Mouse (Mus musculus) ES-Bruce4 (cell line): ENCODE results near the gene Jup. TPM values are rescaled to one million over a fixed set of nuclear protein-coding genes. Genes with fewer than 3 reads are reported as not detected.

ENCODE experiments used
- H3K27ac ChIP-seq: 2 replicates; pipeline ENCODE4 v1.5.1; 2012; ENCODE audit warnings: low read length, inconsistent platforms; ENCODE audit not compliant: insufficient read depth
- H3K27me3 ChIP-seq: 2 replicates; pipeline ENCODE4 v1.6.1; 2012; ENCODE audit warnings: mild to moderate bottlenecking, low read length, inconsistent platforms; ENCODE audit not compliant: control insufficient read depth, poor library complexity, insufficient read depth, severe bottlenecking
- H3K36me3 ChIP-seq: 2 replicates; pipeline ENCODE4 v1.6.1; 2012; ENCODE audit warnings: inconsistent platforms, mild to moderate bottlenecking, low read length, moderate library complexity; ENCODE audit not compliant: control insufficient read depth, poor library complexity, insufficient read depth, severe bottlenecking
- H3K4me1 ChIP-seq: one replicate; pipeline ENCODE4 v1.8.1; 2011; ENCODE audit warnings: low read length; ENCODE audit not compliant: control insufficient read depth, insufficient read depth
- H3K4me3 ChIP-seq: 2 replicates; pipeline ENCODE4 v1.5.1; 2011; ENCODE audit warnings: low read depth, mild to moderate bottlenecking, low read length
- H3K9ac ChIP-seq: 2 replicates; pipeline ENCODE4 v1.6.1; 2012; ENCODE audit warnings: low read depth, mild to moderate bottlenecking, inconsistent platforms; ENCODE audit not compliant: poor library complexity, severe bottlenecking
- H3K9me3 ChIP-seq: replicated peaks from 2 replicates; pipeline ENCODE4 v1.6.1; 2012; ENCODE audit warnings: mild to moderate bottlenecking, low read length, inconsistent platforms; ENCODE audit not compliant: control insufficient read depth, poor library complexity, insufficient read depth, severe bottlenecking
- CTCF ChIP-seq: IDR thresholded peaks from one replicate; pipeline ENCODE4 v1.8.1; 2011; ENCODE audit warnings: low read depth, low read length
- EP300 ChIP-seq: IDR thresholded peaks from 2 replicates; pipeline ENCODE4 v1.6.1; 2011; ENCODE audit warnings: low read depth, low read length; ENCODE audit not compliant: insufficient read depth
- POLR2A ChIP-seq: IDR thresholded peaks from one replicate; pipeline ENCODE4 v1.8.1; 2011; ENCODE audit warnings: low read length; ENCODE audit not compliant: insufficient read depth
- polyA plus RNA-seq: library from polyadenylated mRNA; stranded (reverse); fragments of >200 nt; gene quantifications from 2 replicates; pipeline ENCODE4 v1.2.4, GENCODE M21; 2011; ENCODE audit warnings: low read depth; ENCODE audit not compliant: missing spikeins, insufficient read depth, insufficient read length

The Jup gene
- polyA plus RNA-seq, 1 experiment: 171 TPM

DNA sequence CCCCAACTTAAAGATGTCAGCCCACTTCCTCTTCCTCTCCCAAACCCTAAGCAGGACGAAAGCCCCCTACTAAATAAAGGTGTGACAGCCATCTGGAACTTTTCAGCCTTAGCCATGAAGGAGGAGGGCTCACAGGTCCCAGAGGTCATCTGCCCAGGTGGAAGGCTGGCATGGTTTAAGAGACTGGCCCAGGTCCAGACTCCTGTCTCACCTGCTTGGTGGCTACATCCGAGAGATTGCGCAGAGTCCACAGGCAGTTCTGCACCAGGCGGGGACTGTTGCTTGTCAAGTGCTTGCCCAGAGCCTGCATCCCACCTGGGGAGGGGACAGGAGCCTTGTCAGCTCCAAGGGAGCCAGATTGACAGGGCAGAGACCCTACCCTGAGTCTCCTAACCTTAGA is 18.3 kb downstream of the Jup start:
- Histone ChIP-seq H3K36me3 (peaks cover 7% of the 10 kb centered on the region), H3K27me3 (no peaks in the 10 kb centered on the region), H3K9ac (no peak overlapping the region), H3K27ac (no peak overlapping the region), H3K4me3 (no peak overlapping the region), H3K4me1 (no peaks in the 10 kb centered on the region), H3K9me3 (no peaks in the 10 kb centered on the region)
- TF ChIP-seq POLR2A: no peak
- TF ChIP-seq EP300: no peak
- TF ChIP-seq CTCF: no peak

DNA sequence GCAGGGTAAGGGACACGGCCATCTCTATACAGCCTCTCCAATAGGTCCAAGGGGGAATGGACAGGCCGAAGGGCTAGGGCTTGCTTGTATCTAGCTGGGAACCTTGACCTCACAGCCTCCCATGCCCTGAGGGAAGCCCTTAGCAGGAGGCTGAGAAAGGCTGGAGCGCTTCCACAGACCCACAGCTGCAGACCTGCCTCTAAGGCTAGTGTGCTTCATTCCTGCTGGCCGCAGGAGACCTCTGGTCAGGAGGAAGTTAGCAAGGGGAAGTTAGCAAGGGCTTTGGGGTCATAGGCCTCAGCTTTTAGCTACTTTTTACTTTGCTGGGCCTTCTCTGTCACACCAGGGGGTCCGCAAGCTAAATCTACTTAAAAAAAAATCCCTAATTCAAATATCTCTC is 19.1 kb downstream of the Jup start:
- H3K4me3 ChIP-seq: no peak overlapping the region
- H3K9me3 ChIP-seq: no peaks in the 10 kb centered on the region
- H3K27me3 ChIP-seq: no peaks in the 10 kb centered on the region
- H3K27ac ChIP-seq: no peak overlapping the region
- no peak overlapping the region for H3K9ac ChIP-seq
- peaks cover 8% of the 10 kb centered on the region for H3K36me3 ChIP-seq
- no peaks in the 10 kb centered on the region for H3K4me1 ChIP-seq
- TF ChIP-seq CTCF (no peak), POLR2A (no peak), EP300 (no peak)

DNA sequence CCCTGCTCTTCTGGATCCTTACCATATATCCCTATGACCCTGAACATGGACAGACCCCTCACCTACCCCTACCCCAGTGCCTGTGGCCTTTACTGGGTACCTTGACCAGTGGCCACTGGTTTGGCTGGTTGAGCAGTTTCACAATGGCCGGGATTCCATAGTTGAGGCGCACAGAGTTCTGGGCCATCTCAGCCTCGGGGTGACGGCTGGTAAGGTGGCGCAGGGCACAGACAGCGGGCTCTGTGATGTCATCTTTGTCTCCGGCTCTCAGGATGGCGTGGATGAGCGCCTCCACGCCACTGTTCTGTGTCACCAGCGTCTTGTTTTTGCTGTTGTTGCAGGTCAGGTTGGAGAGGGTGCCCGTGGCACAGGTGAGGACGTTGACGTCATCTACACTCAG is 19.6 kb downstream of the Jup start:
- H3K4me1 ChIP-seq: no peaks in the 10 kb centered on the region
- H3K36me3 ChIP-seq: peaks cover 8% of the 10 kb centered on the region
- TF ChIP-seq POLR2A: no peak
- no peak for TF ChIP-seq EP300
- no peak for TF ChIP-seq CTCF
- H3K4me3 ChIP-seq: no peak overlapping the region
- no peaks in the 10 kb centered on the region for H3K9me3 ChIP-seq
- no peak overlapping the region for H3K9ac ChIP-seq
- no peaks in the 10 kb centered on the region for H3K27me3 ChIP-seq
- peak overlapping the region; percentile 97; the same call in 1 of the 2 replicates for H3K27ac ChIP-seq

DNA sequence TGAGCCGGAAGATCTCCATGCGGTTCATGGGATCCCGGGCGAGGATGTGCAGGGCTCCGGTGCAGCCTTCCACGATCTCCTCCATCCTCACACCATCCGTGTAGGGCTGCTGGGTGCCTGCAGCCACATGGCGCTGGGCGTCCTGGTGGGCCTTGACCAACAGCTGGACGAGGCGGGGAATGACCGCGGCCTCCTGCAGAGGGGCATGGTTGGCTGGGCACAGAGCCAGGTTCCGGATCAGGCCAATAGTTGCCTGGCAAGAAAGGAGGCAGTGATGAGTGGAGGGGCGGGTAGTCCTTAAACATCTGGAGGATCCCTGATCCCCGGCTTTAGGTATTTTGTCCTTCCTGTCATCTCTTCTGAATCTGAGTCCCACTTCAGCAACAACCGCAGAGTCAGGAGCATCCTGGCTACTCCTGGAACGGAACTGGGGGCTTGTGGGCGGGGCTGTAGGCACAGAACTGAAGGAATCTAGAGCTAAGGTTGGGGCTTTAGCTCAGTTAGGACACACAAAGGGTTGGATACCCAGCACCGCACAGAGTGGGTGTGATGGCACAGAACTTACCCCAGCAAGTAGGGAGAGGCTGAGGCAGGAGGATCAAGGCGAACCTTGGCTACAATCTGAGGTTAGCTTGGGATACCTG is 20.7 kb downstream of the Jup start:
- no peaks in the 10 kb centered on the region for H3K4me1 ChIP-seq
- TF ChIP-seq CTCF: no peak
- 0 out of 2 replicates have a peak, but pooled peaks have one; percentile 8 for TF ChIP-seq EP300
- no peak for TF ChIP-seq POLR2A
- H3K4me3 ChIP-seq: peak overlapping the region; percentile 65
- H3K9ac ChIP-seq: peak overlapping the region; percentile 31
- no peaks in the 10 kb centered on the region for H3K27me3 ChIP-seq
- peaks cover 12% of the 10 kb centered on the region for H3K36me3 ChIP-seq
- H3K9me3 ChIP-seq: no peaks in the 10 kb centered on the region
- peak overlapping the region; percentile 97 for H3K27ac ChIP-seq

DNA sequence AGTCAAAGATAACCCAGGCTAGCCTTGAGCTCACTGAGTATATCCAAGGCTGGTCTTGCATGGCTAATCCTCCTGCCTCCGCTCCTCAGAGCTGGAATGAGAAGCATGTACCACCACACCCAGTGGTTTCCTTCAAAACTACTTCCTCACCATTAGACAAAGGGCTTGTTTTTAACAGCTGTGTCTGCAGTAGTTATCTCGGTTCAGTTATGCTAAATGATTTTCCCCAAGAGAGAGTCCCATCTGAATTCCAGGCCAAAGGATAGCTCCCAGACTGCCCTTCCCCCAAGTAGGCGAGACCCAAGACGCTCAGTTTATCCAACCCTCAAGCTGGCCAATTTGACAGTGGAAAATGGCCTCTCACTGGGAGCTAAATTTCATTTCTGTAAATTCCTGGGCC is 21.6 kb downstream of the Jup start:
- Histone ChIP-seq H3K27me3 (no peaks in the 10 kb centered on the region), H3K9ac (peak overlapping the region; percentile 31), H3K4me3 (peak overlapping the region; percentile 65), H3K27ac (peak overlapping the region; percentile 97), H3K9me3 (no peaks in the 10 kb centered on the region), H3K4me1 (no peaks in the 10 kb centered on the region), H3K36me3 (peaks cover 20% of the 10 kb centered on the region)
- TF ChIP-seq POLR2A (no peak), EP300 (peak; percentile 89), CTCF (no peak)

DNA sequence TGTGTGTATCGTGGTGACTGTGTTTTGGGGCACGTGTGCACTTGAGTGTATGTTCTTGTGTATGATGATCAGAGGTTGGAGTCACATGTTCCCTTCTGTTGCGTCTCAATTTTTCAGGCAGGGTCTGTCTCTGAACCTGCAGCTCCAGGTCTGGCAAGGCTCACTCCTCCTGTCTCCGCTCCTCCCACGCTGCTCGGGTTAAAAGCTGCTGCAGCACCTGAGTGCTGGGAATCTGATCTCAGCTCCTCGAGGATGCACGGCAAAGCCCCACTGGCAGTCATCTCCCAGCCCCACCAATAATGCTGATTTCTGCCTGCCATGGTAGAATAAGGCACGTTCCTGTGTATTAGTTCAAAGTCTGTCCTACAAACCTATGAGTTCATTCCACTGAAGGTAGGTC is 22.4 kb downstream of the Jup start:
- Histone ChIP-seq H3K4me1 (no peaks in the 10 kb centered on the region), H3K27ac (peak overlapping the region; percentile 97), H3K36me3 (peaks cover 21% of the 10 kb centered on the region), H3K9me3 (no peaks in the 10 kb centered on the region), H3K4me3 (no peak overlapping the region), H3K27me3 (no peaks in the 10 kb centered on the region), H3K9ac (peak overlapping the region; percentile 36; the same call in 1 of the 2 replicates)
- 0 out of 2 replicates have a peak, but pooled peaks have one; percentile 9 for TF ChIP-seq EP300
- TF ChIP-seq CTCF: no peak
